Mouse (Mus musculus) gastrocnemius, postnatal 10 days (tissue): Measurements from ENCODE around the gene Nup210. TPM values are rescaled to one million over a fixed set of nuclear protein-coding genes. Genes with fewer than 3 reads are reported as not detected.

Experiments
- DNase-seq: peaks from one replicate; pipeline ENCODE4 v3.0.0; 2021; ENCODE audit warnings: mixed read lengths
- long read RNA-seq, 2 experiments: library from polyadenylated mRNA; stranded (forward); transcript quantifications; one replicate each; pipeline ENCODE4 v2.0.0; 2021
- total RNA-seq, 2 experiments: library from RNA; stranded (reverse); gene quantifications; 2 replicates each; pipeline ENCODE4 v1.2.3; 2021

The Nup210 gene
- total RNA-seq = 10 to 100 TPM; 20.6 to 27.9 TPM
- long read RNA-seq, experiment 1, full-length matches to known transcripts = 8 of 26 reads
- long read RNA-seq, experiment 1, partial matches to known transcripts = 16 of 26 reads
- long read RNA-seq, experiment 1, other reads (novel, unspliced or antisense) = 2 of 26 reads
- long read RNA-seq, experiment 2, full-length matches to known transcripts = 12 of 27 reads
- long read RNA-seq, experiment 2, partial matches to known transcripts = 14 of 27 reads
- long read RNA-seq, experiment 2, other reads (novel, unspliced or antisense) = 1 of 27 reads

DNA sequence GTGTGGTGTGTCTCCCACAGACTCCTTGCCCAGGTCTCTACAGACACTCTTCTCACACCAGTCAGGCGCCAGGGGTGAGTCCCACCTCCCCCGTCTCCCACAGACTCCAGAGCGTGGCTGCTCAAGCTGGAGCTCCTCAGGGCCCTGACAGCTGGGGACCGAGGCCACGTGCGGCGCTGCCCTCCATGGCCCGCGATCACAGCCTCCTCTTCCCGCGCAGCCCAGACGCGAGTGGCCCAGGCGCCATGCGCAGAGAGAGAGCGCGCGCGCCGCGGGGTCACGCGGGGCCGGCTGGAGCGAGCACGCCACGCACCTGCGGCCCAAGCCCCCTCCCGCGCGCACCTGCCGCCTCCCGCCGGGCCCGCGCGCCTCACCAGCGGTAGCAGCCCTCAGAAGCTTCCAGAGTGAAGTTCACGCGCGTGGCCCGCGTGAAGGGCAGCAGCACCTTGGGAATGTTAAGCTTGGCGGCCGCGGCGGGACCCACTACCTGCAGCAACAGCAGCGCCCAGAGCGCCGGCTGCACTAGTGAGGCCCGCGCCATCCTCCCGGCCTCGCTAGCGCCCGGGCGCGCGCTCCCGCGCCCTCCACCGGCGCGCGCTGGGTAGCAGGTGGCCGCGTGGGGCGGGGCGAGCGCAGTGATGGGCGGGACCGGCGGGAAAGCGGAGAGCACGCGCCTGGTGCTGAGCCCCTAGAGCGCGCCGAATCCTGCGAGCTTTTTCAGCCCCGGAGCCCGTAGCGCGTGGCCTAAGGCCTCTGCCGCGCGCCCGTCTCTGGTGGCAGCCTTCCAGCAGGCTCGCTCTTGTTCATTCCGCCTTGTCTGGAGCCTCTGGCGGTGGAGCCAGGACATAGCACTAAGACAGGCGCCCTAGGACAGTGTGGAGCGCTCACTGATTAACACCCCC is at the start of gene Nup210:
Gene Nup210, minus strand, starts transcription at position 586 of the 902 bp plus-strand sequence.
- peak; percentile 98 for DNase-seq

DNA sequence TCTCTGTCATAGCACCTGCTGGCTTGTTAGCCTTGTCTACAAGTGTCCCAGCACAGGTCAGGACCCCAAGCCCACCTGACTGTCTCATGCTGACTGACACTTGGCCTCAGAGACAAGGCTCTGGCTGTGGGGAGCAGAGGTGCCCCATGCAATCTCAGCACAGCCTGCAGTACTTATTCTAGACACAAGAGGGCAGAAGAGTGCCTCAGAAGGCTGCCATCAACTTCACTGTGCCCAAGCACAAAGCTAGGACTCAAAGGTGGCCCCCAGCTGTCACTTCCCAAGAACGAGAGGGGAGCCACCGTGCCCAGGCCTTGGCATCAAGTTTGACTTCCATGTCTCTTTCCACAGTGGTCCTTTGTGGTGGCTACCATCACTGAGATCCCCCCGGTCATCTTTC is 48.6 kb upstream of the Nup210 start:
- DNase-seq = peak; percentile 76

DNA sequence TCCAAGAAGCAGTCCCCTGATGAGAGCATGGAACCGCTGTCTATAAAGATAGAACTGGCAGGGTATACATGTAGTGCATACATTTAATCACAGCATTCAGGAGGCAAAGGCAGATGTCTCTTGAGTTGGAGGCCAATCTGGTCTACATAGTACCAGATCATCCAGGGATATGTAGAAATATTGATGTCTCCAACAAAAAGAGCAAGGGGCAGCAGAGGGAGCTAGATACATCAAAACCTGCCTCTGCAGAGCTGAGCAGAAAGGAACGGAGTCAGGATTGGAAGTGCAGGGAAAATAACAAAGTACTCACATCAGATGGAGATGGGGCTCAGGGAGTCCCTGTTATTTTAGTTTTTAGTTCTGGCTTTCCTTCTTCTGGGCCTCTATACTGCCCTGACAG is 48.0 kb upstream of the Nup210 start:
- DNase-seq = no peak

DNA sequence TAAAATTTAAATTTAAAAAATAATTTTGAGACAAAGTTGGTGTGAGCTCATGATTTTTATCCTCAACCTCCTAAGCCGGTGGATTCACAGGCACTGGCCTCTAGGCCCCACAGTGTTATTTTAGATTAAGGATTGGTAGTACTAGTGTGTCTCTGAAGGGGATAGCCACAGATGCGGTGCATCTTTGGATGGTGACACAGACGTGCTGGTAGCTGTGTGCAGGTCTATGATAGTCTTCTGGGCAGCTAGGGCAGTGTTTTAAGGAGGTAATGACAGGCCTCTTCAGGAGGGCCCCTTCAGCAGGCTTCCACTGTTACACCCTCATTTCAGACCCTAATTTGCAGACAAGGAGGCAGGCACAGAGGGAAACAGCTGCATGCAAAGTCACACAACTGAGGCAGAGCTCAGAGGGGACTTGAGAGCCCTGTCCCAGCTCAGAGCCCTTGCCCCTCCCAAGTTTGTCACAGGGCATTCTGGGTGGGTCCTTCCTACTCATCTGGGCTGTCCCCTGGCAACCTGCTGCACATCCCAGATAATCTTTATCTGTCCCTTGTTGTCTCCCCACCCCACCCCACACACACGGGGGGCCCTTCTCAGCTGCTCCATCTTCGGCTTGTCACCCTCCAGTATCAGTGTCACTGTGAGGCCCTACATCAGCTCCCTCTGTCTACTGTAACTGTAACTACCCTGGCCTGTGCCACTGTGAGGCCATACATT is 46.7 kb upstream of the Nup210 start:
- DNase-seq = no peak

DNA sequence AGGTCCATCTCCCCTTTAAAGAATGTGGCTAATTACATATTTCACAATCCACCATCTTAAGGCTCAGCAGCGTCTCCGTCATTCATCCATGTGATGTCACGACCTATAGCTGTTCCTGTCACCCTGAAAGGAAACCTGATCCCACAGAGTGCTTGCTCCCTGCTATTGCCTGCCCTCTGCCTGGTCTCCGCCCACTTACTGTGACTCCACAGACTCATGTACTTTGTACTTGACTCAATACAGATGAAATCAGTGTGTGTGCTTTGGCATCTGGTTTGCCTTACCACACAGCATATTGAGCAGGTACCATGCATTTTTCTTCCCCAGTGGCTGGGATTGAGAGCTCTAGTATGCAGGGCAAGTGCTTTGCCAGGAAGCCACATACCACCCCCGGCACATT is 45.7 kb upstream of the Nup210 start:
- no peak for DNase-seq

DNA sequence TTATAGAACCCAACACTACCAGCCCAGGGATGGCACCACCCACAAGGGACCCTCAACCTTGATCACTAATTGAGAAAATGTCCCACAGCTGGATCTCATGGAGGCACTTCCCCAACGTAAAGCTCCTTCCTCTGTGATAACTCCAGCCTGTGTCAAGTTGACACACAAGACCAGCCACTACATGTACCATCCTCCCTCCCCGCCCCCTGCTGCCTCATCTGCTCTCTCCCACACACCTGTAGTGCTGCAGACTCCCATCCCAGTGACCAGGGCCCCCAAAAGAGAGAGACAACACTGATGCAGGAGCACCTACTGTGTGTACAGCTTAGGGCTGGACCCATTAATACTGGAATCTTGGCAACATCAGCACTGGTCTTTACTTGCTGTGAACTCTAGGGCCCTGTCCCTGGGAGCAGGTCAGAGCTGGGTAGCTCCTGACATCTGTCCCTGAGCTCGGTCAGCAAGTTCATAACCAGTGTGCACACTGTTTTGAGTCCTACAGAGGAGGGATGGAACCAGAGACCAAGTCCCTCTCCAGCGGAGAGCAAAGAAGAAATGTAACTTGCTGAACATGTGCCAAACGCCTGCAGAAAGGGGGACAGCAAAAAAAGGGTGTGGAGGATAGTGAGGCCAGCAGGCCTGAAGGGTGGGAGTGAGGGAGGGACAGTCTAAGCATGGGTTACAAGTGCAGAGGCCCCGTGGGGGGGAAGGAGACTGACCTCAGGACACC is 45.0 kb upstream of the Nup210 start:
- DNase-seq = no peak

DNA sequence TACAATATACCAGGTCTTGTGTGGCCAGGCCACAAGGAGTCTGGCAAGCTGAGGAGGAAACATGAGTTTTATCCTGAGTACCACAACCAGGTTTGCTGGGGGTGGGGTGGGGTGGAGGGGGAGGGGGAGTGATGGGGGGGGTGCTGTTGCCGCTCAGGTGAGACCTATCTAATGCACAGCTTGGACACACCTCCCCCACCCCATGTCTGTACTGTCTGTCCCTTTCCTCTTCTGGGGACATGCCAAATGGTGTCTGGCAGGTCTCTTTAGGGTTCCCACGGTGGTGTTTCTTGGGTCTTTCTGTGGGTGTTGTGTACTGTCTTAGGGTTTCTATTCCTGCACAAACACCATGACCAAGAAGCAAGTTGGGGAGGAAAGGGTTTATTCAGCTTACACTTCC is 44.3 kb upstream of the Nup210 start:
- DNase-seq = no peak

DNA sequence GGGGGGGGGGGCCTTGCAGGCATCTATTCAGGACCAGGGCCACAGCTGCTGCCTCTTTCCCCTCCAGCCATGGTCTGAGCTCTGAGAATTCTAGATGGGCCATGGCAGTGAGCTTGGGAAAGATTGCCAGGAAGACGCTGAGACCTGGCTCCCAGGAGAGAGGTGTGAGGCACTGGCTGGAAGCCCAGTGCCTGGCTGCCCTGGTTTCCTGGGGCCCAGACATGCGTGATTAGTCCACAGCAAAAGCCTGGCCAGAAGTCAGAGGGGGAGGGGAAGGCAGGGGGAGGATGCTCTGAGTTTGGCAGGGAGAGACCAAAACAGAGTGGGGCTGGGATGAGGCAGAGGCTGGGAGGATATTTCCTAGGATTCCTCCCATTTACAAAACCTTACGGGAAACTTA is 43.8 kb upstream of the Nup210 start:
- DNase-seq = peak; percentile 57

DNA sequence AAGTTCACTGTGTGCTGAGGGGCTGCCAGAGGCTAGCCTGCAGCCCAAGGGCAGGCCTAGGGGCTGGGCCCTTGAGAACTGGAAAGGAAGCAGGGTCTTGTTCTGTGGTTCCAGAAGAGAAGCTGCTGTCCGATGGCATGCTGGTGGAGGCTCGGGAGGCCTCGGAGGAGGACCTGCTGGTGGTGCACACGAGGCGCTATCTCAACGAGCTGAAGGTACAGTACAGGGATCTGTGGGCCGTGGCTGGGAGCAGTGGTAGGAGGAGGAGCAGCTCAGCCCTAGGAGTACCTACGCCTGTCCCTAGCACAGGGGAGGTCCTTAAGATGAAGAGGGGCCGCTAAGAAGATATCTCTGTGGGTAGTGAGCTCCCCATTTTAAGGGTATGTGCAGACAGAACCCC is 42.4 kb upstream of the Nup210 start:
- DNase-seq = no peak

DNA sequence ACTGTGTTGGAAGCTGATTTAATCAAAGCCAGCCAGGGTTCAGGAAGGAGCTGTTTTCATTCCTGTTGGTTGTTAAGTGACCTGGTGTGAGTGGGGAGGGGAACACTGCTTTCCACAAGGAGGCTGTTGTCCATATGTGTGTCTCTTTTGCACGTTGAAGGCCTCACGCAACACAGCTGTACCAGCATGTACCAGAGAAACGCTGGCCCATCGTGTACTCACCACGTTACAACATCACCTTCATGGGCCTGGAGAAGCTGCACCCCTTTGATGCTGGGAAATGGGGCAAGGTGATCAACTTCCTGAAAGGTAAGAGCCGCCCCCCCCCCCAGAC is 40.6 kb upstream of the Nup210 start:
- DNase-seq = no peak

DNA sequence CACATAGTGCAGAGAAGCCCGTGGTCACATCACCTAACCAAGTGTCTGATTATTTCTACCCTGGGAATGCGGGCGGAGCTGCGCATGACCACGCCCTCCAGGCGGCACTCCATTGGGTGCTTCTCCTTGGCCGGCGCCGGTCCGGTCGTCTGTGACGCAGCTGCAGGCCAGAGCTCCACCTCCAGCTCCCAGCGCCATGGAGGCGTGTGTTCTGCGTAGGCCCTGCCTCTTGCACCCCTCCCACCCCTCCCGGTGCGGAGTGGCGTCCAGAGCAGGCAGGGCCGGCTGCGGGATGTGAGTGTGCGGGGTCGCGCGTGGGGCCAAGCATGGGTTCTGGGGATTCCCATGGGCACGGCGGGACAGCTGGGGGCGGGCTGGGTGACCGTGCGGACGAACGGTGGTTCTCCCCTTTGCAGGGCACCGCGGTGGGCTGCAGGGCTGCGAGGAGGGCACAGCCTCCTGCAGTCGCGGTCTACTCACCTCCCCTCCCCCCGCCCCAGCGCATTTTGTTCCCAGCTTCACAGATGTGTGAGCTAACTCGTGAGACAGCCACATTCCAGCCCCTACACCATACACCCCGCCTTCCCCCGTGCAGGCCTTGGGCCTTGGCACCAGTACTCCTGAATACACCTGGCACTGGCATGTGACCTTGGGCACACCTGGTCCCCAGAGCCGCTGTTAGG is 40.1 kb upstream of the Nup210 start, which contains the start of gene Hdac11:
Gene Hdac11, plus strand, starts transcription at position 112 of the 683 bp plus-strand sequence.
- peak; percentile 84 for DNase-seq

DNA sequence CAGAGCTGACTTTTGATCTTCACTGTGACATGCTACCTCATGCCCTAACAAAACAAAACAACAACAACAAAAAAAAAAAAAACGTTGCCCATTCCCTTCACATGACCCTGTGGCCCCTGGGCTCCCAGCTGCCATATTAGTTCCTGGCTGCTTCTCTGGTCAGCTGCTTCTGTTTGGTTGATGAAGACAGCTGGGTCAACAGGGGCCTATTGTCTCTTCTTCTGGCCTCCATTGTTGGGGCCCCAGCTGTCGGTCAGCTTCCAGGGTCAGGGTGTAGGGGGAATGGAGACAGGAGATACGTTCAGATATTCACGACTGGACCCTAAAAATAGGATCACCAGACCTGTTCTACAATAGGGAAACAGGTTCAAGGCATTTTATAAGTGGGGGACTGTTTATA is 39.4 kb upstream of the Nup210 start:
- DNase-seq = no peak

DNA sequence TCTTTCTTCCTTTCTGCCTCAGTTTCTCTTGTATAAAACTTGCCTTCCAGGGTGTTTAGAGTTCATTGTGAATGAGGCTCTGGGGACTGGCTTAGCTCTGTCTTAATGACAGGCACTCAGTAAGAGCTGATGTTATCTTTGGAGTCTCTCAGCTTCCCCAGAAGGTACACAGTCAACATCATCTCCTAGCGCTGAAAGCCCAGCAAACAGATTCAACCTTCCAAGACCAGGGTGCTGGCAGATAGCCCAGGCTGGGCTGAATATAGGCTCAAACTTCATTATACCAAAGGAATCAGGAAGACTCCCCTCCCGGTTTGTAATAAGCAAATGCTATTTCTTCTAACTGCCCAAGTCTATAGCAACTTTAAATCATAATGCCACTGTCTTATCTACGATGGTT is 38.7 kb upstream of the Nup210 start:
- DNase-seq = no peak

DNA sequence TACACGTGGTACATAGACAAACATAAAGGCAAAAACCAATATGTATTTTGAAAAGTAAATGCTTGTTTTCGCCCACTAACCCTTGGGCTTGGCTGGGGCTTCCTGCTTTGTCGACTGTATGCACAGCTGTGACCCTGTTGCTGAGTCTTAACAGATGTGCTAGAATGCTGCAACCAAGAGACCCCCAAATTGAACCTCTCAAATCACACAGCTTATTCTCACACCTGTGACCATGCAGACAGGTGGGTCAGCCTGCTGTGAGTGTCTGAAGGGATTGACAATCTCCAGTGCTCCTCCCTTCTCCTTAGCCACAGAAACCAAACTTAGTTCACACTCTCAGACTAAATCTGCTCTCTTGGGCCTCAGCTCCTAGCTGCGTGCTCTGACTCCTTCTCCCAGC is 38.1 kb upstream of the Nup210 start:
- DNase-seq = no peak

DNA sequence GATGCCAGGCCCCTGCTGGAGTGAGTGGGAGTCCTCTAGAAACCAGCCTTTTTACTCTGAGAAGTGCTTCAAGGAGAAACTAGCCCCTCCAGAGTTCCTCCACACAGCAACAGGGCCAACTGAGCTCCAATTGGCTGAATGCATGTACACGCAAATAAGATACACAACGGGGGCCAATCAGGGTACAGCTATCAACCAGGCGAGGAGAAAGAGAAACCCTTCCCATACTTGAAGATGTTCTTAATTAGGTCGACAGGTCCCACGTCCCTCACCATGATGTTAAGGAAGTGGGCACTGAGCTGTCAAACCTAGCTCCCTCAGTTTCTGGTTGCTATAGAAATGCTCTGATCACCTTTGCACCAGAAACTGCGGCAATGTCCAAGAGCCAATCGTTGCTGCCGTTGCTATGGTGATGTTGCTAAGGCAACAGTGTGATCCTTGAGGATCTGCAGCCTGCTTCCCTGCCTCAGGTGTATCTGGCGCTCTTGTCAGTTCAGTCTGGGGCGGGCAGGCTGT is 37.0 kb upstream of the Nup210 start:
- DNase-seq = no peak

DNA sequence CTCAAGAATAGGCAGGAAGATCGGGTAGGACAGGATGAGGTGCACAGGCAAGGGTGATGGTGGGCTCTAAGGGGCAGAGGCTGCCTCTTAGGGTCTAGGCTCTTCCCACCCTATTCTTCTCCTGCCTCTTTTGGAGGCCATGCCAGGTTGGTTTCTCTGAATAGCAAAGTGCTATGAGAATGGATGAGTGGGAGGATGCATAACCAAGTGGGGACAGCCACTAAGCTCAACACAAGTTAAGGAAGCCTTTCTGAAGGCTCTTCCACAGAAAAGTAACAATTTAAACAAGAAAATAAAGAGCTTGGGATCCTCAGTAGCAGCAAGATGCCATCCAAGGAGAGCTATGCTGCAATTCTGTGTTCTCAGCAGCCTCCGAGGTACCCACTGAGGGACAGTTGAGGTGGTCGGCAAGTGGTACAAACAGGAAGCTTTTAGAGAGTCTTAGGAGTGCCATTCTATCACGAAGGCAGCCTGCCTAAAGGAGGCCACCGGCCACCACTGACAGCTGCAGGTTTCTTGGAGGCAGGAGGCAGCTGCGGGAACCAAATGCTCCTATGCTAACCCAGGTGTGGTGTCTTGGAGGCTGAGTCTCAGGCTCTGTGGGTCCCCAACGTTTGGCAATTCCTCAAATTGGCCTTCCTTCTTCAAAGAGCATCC is 36.4 kb upstream of the Nup210 start:
- DNase-seq = no peak

DNA sequence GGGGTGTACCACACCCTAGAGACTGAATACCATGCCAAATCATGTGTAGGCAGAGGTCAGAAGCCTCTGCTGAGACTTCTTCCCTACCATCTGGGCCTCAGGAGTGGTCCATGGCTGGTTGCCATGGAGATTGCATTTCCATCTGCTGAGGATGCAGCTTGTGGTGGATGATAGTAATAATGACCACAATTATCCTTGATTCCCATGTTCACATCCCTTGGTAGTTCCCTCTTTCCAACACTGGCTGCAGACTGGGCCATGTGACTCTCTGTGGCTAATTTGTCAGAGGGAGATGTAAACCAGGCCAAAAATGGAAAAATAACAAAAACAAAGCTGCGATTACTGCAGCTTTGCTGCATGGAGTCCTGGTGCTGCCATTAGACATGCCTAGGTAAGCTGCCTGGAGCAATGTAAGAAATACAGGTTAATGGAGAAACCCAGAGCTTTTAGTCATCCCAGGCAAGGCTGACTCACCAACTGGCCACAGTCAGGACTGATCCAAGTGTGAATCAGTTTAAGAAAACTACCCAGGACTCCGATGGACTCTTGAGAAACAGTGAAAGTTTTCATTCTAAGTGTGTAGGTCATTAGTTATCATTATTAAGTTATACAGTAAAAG is 30.6 kb upstream of the Nup210 start:
- DNase-seq = no peak

DNA sequence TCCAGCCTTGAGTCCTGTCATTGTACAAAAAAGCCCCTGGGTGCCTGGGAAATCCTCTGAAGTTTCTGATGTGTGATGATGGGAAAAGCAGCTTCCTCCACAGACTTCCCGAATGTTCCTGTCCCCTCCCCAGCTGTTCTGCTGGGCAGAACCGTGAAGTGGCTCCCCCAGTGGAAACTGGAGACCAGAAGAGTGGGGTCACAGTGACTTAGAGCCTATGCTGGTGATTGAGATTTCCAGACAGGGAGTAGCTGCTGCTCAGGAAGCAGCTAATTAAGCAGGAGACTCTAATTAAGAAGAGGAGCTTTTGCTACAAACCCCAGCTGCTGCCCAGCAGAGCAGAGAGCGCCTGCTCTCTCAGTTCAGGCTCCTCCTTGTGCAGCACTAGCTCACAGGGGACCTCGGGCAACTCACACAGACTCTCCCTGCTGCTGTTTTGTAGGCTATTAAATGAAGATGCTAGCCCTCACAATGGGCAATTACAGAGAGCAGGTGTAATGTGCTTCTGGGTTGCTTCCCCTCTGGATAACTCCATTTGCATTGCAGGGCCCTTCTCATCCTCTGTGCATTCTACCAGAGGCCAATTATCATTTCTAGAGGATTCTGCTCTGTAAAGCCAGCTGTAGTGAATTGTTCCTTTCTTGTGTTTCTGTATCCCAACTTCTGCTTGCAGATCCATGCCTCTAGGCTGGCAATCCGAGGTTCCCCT is 30.0 kb upstream of the Nup210 start:
- DNase-seq = no peak

DNA sequence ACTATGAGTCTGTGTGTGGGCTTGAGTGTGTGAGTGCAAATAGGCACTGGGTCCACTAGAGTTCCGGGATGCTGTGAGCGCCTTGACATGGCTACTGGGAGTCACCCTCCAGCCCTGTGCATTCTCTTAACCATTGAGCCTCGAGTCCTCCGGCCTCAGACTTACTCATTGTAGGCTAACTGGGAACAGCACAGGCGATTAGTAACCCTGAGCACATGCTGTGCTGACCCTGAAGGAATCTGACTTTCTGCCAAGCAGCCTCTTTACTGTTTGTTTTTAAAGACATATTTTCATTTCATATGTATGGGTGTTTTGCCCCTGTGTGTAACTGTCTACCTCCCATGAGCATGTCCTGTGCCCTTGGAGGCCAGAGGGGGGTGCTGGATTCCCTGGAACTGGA is 28.9 kb upstream of the Nup210 start:
- DNase-seq = no peak

DNA sequence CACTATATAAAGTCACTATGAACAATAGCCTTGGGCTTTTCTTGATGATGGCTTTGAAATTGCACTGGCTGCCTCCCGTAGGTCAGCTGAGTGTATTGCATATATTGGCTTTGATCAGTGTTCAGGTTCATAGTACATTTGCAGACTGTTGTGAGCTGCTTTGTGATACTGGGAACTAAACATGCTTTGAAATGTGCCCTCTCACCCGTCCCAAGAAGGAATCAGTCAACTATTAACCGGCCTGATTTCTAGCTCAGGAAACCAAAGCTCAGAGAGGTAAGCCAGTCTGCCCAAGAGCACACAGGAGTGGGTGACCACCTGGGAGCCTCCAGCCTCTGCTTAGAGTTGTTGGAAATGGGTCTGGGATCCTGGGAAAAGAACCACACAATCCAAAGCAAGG is 28.4 kb upstream of the Nup210 start:
- no peak for DNase-seq
